8 mouse cellular contexts compared by ENCODE assay signal in the genomic region with DNA sequence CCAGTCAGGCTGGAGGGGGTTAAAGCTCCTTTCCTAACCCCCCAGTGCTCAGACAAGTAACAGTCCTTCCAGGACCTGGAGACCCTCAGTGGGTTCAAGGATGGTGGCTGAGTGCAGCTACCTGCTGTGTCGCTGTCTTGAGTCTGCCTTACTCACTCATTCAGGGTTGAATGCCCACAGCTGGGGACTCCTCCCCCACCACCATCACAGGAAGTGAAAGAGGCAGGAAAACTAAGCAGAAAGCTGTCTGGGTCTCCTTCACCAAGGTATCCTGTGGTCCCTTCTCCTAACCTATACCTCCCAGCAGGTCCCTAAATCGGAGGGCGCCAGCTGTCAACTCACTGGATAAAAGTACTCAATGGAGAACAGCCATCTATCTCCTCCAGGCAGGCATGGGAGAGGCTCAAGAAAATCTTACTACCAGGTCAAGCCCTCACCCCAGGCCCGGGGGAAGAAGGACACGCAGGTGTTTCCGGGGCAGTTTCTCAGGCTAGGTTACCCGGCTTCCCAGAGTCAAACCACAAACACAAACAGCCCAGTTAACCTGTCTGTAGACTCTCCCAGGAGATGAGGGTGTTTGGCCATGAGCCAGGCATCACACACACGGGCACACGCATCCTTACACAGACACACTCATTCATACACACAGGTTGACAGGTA. TPM values are rescaled to one million over a fixed set of nuclear protein-coding genes. Genes with fewer than 3 reads are reported as not detected.
DNase-seq lines count a peak whose midpoint lies in the region; ATAC-seq and TF ChIP-seq lines count a peak whose summit lies in the region.
"Had no signal": no experiment of that assay in that cellular context is flagged by ENCODE, and none has a peak within 500 bp of the region (broad histone marks: within the 10 kb centered on the region; RNA-seq: fewer than 3 reads in every experiment).

No protein-coding gene starts in this region.

- H3K27ac ChIP-seq in kidney, postnatal 0 days: peak overlapping the region; percentile 66
- peak overlapping the region; percentile 32; the same call in 1 of the 2 replicates for H3K27ac ChIP-seq in stomach, embryonic 15.5 days
- H3K27ac ChIP-seq: neural tube, embryonic 12.5 days had no signal

- peaks cover 56% of the 10 kb centered on the region for H3K4me1 ChIP-seq in kidney, postnatal 0 days (replicated peaks; ENCODE audit: insufficient read depth, low read length)
- peaks cover 61% of the 10 kb centered on the region for H3K4me1 ChIP-seq in stomach, embryonic 15.5 days

- no peak for TF ChIP-seq CTCF in kidney, postnatal 0 days (IDR thresholded peaks at IDR 0.05; ENCODE audit: low read depth)

- DNase-seq in kidney, postnatal 0 days (ENCODE audit: low spot score): peak; percentile 41
- DNase-seq in kidney, adult 11 months: no peak
- DNase-seq in R1 (ENCODE audit: low read depth, low spot score): peak; percentile 48
- peak; percentile 81 for DNase-seq in induced T-regulatory cell, adult 2 months (ENCODE audit: low read depth)
- no peak for DNase-seq in embryo, embryonic 9.5 days (ENCODE audit: extremely low spot score)
- no peak for DNase-seq in gastrocnemius, adult 18-20 months (ENCODE audit: low spot score)

- no peaks in the 10 kb centered on the region for H3K9me3 ChIP-seq in kidney, postnatal 0 days (replicated peaks; ENCODE audit: low read length)
- H3K9me3 ChIP-seq in stomach, embryonic 15.5 days: no peaks in the 10 kb centered on the region
- H3K9me3 ChIP-seq: neural tube, embryonic 12.5 days had no signal

- no peak overlapping the region for H3K9ac ChIP-seq in kidney, postnatal 0 days (ENCODE audit: low read depth, low read length)
- no peak overlapping the region; the same call in 1 of the 2 replicates for H3K9ac ChIP-seq in stomach, embryonic 15.5 days
- H3K9ac ChIP-seq: neural tube, embryonic 12.5 days had no signal

- no peaks in the 10 kb centered on the region for H3K27me3 ChIP-seq in kidney, postnatal 0 days (ENCODE audit: insufficient read depth, low read length)
- H3K27me3 ChIP-seq in stomach, embryonic 15.5 days (replicated peaks): no peaks in the 10 kb centered on the region

- 26% methylated on average over 9 of the region's 9 CpGs for WGBS in kidney, postnatal 0 days
- 37% methylated on average over 9 of the region's 9 CpGs for WGBS in stomach, embryonic 15.5 days

- peaks cover 12% of the 10 kb centered on the region for H3K36me3 ChIP-seq in kidney, postnatal 0 days (ENCODE audit: insufficient read depth, low read length)
- H3K36me3 ChIP-seq in stomach, embryonic 15.5 days: peaks cover 12% of the 10 kb centered on the region
- H3K36me3 ChIP-seq: neural tube, embryonic 12.5 days had no signal

- peak overlapping the region; percentile 37 for H3K4me2 ChIP-seq in kidney, postnatal 0 days (ENCODE audit: low read length)
- H3K4me2 ChIP-seq in stomach, embryonic 15.5 days: peak overlapping the region; percentile 9; the same call in 1 of the 2 replicates
- H3K4me2 ChIP-seq: neural tube, embryonic 12.5 days had no signal

- ATAC-seq in kidney, postnatal 0 days (replicated peaks; ENCODE audit: low FRiP score, low read depth): no peak
- no peak for ATAC-seq in stomach, embryonic 15.5 days (ENCODE audit: insufficient read depth, low FRiP score, low read depth)

- H3K4me3 ChIP-seq in kidney, postnatal 0 days (replicated peaks; ENCODE audit: low read depth, low read length): no peak overlapping the region
- H3K4me3 ChIP-seq in stomach, embryonic 15.5 days (replicated peaks): no peak overlapping the region
- H3K4me3 ChIP-seq: neural tube, embryonic 12.5 days had no signal

RNA-seq across cellular contexts. Expression of a gene that starts 6.2 kb away (rescaled TPM):
- 4.8 and 7.8 TPM in 2 replicates for polyA plus RNA-seq in kidney, postnatal 0 days (2015; fragmentation: Nextera tagmentation; extraction: Ambion mirVana)
- 5.7 and 6.7 TPM in 2 replicates for polyA plus RNA-seq in stomach, embryonic 15.5 days (2015; fragmentation: Nextera tagmentation; extraction: Ambion mirVana)
- 10 to 100 TPM; 11.4 to 27.0 TPM for total RNA-seq in gastrocnemius, adult 18-20 months (2021)

RNA-seq across cellular contexts. Expression of a gene that starts 40.9 kb away (rescaled TPM):
- polyA plus RNA-seq in kidney, postnatal 0 days (2015; fragmentation: Nextera tagmentation; extraction: Ambion mirVana): 0.03 and 0.06 TPM in 2 replicates
- polyA plus RNA-seq in stomach, embryonic 15.5 days (2015; fragmentation: Nextera tagmentation; extraction: Ambion mirVana): 0.06 and 0.14 TPM in 2 replicates
- not detected for total RNA-seq in gastrocnemius, adult 18-20 months (2021)

RNA-seq across cellular contexts. Expression of a gene that starts 40.9 kb away (rescaled TPM):
- polyA plus RNA-seq in kidney, postnatal 0 days (2015; fragmentation: Nextera tagmentation; extraction: Ambion mirVana): 18.3 and 19.1 TPM in 2 replicates
- polyA plus RNA-seq in stomach, embryonic 15.5 days (2015; fragmentation: Nextera tagmentation; extraction: Ambion mirVana): 28.7 and 30.8 TPM in 2 replicates
- 10 to 100 TPM; 21.0 to 21.6 TPM for total RNA-seq in gastrocnemius, adult 18-20 months (2021)

RNA-seq across cellular contexts. Expression of a gene that starts 45.1 kb away (rescaled TPM):
- 0.04 and 0.16 TPM in 2 replicates for polyA plus RNA-seq in kidney, postnatal 0 days (2015; fragmentation: Nextera tagmentation; extraction: Ambion mirVana)
- 0.08 TPM in 2 replicates for polyA plus RNA-seq in stomach, embryonic 15.5 days (2015; fragmentation: Nextera tagmentation; extraction: Ambion mirVana)
- 100 to 1,000 TPM in 1 of 2 experiments, 10 to 100 TPM in 1; 81.3 to 590 TPM for total RNA-seq in gastrocnemius, adult 18-20 months (2021)

Comparison
In these comparisons a context has a peak if more than half of its experiments do, and no peak if none do; other contexts are left out.
1. DNase-seq: peak in kidney, postnatal 0 days (single experiment), R1 (single experiment) and induced T-regulatory cell, adult 2 months (single experiment); none in kidney, adult 11 months (single experiment), embryo, embryonic 9.5 days (single experiment) and gastrocnemius, adult 18-20 months (single experiment).